Mouse (Mus musculus) erythroid progenitor cell, adult 5-6 weeks (primary cell): Measurements from ENCODE around the gene Camta1. TPM values are rescaled to one million over a fixed set of nuclear protein-coding genes. Genes with fewer than 3 reads are reported as not detected.
"Not testable (repeated sequence)": the region's sequence is repeated elsewhere in the genome, so short reads cannot be mapped to it uniquely, and the experiment has no call there.

Experiments
- ATAC-seq: replicated peaks from 2 replicates; pipeline ENCODE4 v1.8.0; 2016; ENCODE audit warnings: moderate number of reproducible peaks, mild to moderate bottlenecking, moderate TSS enrichment, inconsistent platforms; ENCODE audit not compliant: poor library complexity, low FRiP score, severe bottlenecking
- total RNA-seq, 2 experiments: library from RNA; stranded (forward) in 1 of 2; stranded (reverse) in 1 of 2; fragments of 150-400 nt in 1 of 2; fragments of 186-747, 209-891 nt in 1 of 2; gene quantifications; 2 replicates each; pipeline versions ENCODE4 v1.2.3 to v1.2.4; 2015 to 2017; ENCODE audit warnings: low replicate concordance in 2 of 2

Camta1 gene
- total RNA-seq, 2 experiments from 2014 or later: 13.5 to 67.5 TPM

DNA sequence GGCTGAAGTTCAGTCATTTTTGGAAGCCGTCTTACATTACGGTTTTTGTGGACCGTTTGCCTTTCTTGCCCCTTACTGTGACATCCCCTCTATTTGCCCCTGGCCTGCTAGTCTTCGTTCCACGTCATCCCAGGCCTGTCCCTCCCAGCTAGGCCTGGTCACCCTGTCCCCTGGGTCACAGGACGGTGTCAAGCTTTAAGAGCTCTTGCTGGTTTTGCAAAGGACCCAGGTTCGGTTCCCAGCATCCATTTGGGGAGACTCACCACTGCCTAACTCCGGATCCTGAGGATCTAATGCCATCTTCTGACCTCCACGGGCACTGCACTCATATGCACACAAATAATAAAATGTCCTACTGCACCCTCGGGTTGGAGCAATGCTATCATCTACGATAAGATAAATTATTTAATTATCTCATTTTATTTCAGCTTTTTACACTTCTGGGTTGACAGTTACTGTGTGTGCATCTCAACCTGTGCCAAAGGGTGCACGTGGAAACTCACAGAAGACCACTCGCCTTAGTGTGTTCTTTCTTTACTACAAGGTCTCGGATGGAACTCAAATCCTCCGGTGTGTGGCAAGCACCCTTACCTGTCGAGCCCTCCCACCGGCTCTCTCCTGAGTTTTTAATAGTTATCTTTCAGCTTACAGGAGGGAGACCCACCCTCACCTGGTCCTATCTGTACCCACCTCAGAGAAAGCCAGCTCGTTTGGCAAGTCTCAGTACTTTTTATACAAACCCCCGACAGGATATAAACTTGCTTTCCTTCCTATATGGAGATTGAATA lies 951.3 kb downstream of the Camta1 start:
- ATAC-seq: 0 out of 2 replicates have a peak, but pooled peaks have one; percentile 0

DNA sequence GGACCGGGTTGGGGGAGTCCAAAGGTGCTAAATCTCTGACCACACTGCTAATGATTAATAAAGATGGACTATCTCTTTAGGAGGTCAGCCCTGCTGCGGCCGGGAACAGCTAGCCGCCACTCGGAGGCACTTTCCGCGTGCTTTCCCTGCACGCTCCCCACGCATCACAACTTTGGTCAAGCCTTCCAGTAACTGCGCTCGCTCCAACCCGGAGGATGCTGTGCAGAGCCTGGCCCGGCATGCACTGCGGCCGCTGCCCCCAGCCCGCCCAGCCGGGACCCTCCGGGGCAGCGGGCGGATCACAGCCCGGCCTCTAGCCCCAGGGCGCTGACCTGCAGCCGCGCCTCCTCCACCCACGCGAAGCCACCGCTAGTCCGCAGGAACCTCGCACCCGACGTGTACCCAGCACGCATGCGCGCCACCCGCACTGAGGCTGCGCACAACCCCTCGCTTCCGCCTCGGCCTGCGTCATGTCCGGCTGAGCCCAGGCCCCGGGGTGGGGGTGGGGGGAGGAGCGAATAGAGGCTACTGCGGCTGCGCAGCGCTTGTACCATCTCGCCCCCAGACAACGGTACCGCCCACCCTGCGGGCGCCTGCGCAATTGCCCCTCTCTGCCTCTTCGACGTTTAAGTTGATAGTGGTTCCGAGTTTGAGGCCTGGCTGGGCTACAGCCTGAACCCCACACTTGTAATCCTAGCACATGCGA lies 952.1 kb downstream of the Camta1 start:
- peak; percentile 84 for ATAC-seq

DNA sequence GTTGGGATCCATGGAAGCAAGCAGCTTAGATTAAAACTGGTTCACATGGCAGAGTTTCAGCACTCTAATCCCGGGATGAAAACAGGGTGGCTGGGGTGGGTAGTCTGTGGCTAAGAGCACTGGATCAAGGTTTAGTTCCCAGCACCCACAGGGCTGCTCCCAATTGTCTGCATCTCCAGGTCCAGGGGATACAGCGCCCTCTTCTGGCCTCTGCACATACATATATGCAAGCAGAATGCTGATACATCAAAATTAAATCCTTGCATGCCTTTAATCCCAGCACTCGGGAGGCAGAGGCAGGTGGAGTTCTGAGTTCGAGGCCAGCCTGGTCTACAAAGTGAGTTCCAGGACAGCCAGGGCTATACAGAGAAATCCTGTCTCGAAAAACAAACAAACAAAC lies 953.2 kb downstream of the Camta1 start:
- not testable (repeated sequence) for ATAC-seq

DNA sequence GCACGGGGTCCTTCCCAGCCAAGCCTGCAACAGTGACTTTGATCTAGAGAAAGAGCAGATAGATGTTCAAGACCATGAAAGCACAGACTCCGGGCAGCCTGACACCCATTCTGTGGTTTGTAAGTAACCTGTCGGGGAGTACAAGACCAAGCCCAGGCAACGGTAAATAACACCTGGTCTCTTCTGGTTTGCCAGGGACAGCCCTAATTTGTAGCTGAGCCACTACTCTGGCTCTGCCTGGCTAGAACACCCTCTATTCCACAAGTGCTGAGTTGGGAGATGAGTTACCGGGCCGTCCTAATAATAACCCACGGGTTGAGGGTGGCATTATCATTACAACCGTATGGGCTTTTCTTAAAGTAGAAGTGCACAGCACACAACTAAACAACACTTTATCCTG lies 954.6 kb downstream of the Camta1 start:
- ATAC-seq: no peak

DNA sequence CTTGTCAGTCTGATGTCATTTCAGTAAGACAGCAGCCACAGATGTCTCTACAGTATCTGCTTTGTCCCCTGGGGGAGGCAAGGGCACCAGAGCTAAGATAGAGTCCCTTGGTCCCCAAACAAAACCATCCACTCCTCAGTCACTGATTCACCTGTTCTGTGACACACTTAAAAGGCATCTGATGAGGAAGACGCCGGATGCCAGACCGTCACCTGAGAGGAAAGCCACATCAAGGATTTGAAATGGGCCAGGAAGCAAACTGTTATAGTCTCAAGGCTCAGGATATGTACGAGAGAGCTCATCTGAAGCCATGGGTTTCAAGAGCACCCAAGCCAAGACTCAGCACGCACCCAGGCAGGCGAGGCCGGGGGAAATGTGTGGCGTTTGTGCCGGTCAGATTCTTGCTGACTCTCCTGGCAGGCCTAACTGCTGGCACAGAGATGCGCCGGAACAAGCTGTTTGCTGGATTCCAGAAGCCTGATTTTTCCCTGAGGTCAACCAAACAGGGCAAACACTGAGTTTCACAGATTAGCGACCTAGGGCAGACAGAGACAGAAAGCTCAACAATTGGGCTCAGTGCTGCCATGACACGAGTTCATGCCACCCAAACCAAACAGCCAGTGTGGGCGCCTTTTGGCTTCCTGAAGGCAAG lies 958.5 kb downstream of the Camta1 start:
- ATAC-seq: no peak

DNA sequence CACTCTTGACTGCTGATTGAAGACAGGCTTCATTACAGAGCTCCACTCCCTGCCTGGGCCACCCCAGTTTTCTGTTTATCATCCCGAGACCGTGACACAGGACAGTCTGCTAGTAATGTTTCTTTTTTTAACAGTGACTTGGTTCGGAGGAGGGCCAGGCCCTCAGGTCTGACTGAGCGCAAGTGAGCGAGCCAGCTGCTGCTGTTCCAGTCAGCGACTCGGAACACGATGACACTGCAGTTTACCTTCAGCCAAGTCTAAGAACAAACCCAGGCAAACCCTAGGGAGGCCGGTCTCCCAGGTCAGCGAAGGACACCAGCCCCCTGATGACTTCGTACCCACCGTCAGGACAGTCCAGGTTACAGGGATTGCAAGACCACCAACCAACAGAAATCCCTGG lies 959.6 kb downstream of the Camta1 start:
- no peak for ATAC-seq

DNA sequence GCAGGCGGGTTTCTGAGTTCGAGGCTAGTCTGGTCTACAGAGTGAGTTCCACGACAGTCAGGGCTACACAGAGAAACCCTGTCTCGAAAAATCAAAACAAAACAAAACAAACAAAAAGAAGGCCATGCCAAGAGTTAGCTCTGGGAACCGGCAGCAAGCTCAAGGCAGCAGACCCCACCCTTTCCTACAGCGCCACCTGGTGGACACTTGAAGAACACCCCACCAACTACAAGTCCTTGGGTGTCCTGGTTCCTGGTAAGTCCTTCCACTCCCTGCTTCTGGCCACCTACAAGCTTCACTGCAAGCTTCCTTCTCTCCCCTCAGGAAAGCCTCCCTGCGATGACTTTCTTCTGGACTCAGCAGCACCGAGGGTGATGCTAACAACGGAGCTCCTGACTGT lies 960.0 kb downstream of the Camta1 start:
- ATAC-seq: peak; percentile 64

DNA sequence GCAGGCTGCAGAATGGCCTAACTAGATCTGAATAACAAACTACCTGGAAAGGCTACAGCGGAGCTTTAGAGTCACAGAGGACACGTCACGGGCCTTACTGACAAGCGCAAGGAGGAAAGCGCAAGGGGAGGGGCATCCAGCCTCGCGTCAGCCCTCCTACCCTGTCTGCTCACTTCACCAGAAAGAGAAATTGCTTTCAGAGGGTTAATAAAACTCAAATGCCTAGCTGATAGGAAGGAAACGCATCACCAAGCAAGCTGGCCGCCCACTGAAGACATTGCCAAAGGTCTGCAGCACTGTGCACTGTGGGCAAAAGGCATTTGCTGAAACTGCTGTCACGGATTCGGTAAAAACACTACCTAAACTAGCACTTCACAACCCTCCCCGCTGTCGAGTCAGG lies 961.2 kb downstream of the Camta1 start:
- ATAC-seq: no peak

DNA sequence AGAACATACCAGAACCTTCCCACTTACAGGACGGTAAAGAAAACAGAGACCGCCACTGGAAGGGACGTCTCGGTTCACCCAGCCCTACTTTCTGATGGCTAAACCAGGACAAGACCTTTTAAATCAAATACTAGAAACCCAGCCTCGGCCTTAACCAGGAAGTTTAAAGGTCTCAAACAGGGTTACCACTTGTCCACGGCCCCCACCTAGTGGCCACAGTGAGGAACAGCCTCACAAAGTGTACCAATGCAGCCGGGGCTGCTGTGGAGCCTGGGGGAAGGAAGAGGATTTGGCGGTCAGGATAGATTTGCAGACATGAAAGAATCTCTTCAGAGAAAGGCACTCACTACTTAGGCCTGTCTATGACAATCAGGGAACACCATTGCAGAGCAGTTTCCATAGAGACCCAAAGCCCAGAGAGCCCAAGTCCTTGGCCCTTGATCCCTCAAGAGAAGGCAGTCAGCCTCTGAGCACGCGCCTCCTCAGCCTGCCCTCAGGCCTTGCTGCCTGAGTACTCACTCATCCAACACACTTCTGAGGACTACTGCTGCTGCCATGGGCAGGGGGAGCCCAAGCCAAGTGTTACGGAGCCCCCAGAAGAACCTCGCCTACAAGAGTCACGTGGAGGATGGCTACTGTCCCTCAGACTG lies 962.8 kb downstream of the Camta1 start:
- ATAC-seq: peak; percentile 76

DNA sequence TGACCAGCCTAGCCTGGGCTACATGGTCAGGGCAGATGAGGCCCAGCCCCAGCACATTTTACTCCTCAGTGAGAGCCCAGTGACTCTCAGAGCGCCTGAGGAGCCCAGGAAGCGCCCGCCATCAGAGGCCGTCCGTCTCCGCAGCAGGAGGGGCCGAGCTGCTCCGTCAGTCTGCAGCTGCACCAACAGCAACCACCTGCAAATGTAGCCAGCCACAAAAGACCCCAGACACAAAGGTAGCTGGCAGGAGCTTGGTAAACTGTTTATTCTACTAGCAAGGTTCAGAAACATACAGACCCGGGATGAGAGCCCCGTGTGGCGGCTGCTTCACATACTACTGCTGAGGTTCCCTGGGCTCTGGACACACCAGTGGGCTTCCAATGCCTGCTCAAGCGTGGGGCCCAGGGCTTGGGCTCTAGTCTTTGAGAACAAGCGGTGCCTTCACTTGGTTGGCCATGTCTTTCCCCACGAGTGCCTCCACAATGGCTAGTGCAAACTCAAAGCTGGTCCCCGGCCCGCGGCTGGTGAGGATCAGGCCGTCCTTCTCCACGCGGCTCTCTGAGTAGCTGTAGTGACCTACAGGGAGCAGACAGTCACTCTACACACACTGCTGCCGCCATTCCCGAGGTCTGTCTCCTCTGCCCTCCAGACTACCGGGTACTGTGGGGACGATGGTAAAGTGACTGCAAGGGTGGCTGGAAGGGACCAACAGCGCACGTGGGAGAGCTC lies 964.6 kb downstream of the Camta1 start:
- no peak for ATAC-seq

DNA sequence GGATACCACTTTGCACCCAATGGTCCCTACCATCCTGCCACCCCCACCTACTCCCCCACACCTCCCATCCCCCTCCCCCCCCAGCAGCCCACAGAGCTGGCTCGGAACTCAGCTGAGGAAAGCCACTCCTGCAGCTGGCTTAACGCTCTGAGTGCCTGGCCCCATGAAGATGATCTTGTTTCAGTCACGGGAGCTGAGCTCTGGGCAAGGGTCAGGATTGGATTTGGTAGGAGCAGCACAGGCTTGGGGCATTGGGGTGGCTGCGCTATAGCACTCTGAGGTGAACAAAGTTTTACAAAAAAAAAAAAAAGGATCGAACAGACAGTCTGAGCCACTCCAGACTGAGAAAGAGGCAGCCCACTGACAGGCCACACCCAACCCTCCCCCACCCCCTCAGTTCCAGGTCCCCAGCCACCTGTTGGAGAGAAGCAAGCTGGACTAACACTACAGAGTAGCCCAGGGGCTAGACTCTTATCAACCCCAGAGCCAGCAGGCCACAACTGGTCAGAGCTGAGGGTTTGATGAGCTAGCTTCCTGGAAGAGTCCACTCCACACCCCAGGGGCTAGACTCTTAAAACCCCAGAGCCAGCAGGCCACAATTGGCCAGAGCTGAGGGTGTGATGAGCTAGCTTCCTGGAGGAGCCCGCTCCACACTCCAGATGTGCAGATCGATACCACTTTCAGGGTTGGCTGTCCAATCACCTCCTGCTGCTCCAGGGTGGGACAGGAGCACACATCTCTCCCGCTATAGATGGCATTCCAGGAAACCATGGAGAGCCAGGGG lies 966.8 kb downstream of the Camta1 start:
- no peak for ATAC-seq

DNA sequence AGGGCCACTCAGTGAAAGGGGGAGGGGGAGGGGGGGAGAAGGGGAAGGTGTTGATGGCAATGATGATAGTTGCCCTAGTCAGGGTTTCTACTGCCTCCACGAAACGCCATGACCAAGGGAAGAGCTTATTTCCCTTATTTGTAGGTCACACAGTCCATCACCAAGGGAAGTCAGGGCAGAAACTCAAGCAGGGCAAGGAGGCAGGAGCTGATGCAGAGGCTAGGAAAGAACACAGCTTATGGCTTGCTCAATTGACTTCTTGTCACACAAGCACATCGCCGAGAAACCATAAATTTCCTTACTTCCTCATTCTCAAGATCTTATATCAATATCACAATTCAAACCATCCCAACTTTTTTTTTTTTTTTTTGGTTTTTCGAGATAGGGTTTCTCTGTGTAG lies 970.4 kb downstream of the Camta1 start:
- no peak for ATAC-seq

DNA sequence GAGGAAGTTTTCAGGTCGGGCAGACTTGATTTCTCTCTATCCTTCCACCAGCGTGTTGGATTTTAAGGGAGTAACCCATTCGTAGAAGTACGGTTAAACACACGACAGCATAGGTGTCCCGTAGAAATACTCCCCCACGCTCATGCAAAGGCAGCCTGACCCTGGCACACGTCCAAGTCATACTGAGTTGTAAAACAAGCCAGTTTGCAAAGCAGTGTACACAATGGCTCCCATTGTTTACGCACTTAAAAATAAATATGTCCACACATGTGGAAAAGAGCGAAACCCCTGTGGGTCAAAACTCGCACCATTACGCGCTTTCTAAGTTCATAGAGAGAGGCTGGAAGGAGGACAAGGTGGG lies 971.7 kb downstream of the Camta1 start:
- no peak for ATAC-seq

DNA sequence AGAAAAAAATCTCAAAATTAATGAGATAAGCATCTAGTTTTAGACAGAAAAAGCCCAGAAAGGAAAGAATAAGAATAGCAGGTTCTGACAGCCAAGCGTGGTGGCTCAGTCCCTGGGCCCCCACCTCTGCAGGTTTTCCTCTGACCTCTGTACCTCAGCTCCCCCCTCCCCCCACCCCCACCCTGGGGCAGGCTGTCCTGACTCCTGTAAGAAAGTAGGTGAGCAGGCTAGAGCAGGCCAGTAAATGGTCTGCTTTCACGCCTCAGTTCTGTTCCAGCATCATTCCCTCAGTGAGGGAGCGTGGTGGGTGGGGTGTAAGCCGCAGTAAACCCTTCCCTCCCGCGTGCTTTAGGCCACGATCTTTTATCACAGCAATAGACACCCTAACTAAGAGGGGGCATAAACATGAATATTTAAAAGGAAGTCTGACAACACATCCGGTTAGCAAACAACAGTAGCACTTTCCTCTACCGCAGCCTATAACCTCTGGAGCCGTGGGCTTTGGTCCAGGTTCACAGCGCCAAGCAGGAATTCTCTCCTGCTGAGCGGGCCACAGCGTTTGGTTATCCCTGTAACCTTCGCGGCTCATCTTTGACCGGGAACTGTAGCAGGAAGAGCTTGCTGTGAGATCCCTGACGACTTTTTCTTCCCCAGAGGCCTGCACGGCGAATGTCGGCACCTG lies 972.3 kb downstream of the Camta1 start:
- no peak for ATAC-seq

DNA sequence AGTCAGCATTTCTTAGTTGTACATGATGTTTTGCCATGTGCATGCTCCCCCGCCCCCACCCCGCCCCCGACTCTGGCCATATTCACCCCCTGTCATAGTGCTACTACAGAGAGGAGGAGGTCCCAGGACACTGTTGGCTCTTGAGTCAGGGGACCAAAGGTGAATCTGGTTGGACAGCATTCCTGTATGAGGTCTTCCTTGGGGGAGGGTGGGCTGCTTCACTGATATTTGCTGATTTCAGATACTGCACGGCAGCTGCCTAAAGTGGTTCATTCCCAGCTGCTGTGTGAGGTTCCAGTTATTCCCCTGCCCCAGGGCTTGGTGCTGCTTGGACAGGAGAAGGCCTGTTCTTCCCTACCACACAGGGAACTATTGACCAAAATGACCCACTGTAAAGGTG lies 973.2 kb downstream of the Camta1 start:
- ATAC-seq: no peak

DNA sequence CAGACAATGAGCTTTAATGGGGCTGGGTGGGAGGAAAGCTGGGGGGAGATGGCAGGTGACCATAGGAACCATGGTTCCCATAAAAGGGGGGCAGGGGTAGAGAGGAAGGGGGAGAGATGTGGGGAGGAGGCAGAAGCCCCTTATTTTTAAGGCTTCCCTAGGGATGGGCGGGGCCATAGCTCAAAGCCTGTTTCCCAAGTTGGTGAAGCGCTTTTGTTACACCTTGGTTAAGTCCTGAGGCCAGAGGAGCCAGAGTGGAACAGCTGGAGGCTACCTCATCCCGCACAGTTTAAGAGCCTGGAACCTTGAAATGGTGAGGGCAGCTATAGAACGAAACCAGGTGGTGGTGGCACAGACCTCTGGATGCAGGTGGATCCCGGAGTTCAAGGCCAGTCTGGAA lies 973.8 kb downstream of the Camta1 start:
- ATAC-seq: no peak

DNA sequence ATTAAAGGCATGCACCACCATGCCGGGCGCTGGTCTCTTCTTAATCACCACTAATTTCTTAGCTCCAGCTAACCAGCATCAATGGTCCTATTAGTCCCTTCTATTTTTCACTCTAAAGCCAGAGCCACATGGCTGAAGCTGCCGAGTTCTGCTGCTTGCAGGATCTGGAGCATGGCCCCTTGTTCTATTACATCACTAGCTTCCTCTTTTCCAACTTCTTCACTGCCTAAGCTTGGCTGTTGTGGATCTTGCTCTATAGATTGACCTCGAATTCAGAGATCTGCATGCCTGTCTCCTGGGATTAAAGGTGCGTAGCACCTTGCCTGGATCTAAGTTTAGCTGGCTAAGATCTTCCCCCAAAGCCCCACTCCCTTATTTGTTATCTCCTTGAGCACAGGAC lies 979.0 kb downstream of the Camta1 start:
- ATAC-seq: no peak

DNA sequence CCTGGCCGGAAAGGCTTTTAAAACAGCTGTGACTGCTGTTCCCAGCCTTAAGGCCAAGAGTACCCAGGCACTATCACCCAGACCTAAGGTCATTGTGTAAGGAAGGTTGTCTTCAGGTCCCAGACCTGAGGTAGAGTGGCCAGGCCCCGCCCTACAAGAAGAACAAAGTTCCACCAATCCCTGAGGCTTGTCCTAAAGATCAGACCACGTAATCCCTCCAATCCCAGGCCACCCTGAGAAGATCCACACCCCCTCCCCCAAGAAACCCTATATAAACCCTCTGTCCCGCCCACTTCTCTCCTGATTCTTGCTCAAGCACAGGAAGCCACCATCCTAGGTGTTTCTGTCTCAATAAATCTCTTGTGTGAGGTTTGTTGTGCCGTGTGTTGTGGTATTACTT lies 981.3 kb downstream of the Camta1 start:
- no peak for ATAC-seq

DNA sequence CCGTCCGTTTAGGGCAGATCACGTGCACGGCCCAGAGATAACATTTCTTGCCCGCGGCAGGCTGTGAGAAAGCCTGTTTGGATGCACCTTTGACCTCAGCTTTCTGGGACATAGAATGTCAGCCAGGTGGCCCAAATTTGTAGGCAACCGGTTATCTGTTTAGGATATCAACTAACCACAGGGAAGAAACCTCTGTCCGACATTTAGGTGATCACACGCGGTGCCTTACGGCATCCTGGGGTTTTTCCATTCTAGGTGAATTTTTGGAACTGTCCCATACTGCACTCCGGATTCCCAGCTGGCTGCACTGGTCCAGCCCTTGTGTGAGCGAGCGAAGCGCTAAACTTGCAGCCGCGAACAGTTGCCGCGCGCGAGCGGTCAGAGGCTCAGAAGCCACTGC lies 982.0 kb downstream of the Camta1 start:
- ATAC-seq: no peak
